Mouse (Mus musculus) CH12.LX (cell line): ENCODE results near the gene Abhd15. TPM values are rescaled to one million over a fixed set of nuclear protein-coding genes. Genes with fewer than 3 reads are reported as not detected.
A peak's percentile ranks its signal among the peaks of the same experiment; 100 is the strongest.

Experiments used
- DNase-seq: peaks from one replicate; pipeline ENCODE4 v3.0.0-alpha.2; 2013; ENCODE audit errors: extremely low read depth
- H3K27ac ChIP-seq: 2 replicates; pipeline ENCODE4 v1.5.1; 2012; ENCODE audit warnings: low read depth, mild to moderate bottlenecking, control low read depth, moderate library complexity; ENCODE audit not compliant: insufficient read depth
- H3K27me3 ChIP-seq: replicated peaks from 2 replicates; pipeline ENCODE3; 2012; ENCODE audit warnings: inconsistent platforms
- H3K36me3 ChIP-seq, 2 experiments: replicated peaks in 1 of 2; 2 replicates each; pipeline versions ENCODE3 to v1.6.1; 2012; ENCODE audit warnings: inconsistent platforms in 1 of 2, low read length in 1 of 2, mild to moderate bottlenecking in 1 of 2, mixed read lengths in 1 of 2, moderate library complexity in 1 of 2; ENCODE audit not compliant: control insufficient read depth in 1 of 2, insufficient read depth in 1 of 2
- H3K4me1 ChIP-seq, 2 experiments: 2 replicates each; pipeline ENCODE4 v1.6.1; 2012; ENCODE audit warnings: inconsistent platforms in 1 of 2, moderate library complexity in 1 of 2; ENCODE audit not compliant: insufficient read depth in 2 of 2, control insufficient read depth in 1 of 2
- H3K4me2 ChIP-seq: 2 replicates; pipeline ENCODE4 v1.6.1; 2012; ENCODE audit warnings: low read depth, mild to moderate bottlenecking, control low read depth; ENCODE audit not compliant: poor library complexity, insufficient read depth, severe bottlenecking
- H3K4me3 ChIP-seq, 3 experiments: fragments of 150-350 bp in 1 of 3; sonication (generic) in 1 of 3; replicated peaks in 1 of 3; 2 replicates each; pipeline versions ENCODE3 to v1.5.1; 2011 to 2012; ENCODE audit warnings: low read depth in 2 of 3, low read length in 2 of 3, mild to moderate bottlenecking in 2 of 3, moderate library complexity in 2 of 3, control low read depth in 1 of 3, improper control_type of control experiment in 1 of 3, inconsistent platforms in 1 of 3, mixed read lengths in 1 of 3; ENCODE audit not compliant: poor library complexity in 1 of 3
- H3K79me2 ChIP-seq: replicated peaks from 2 replicates; pipeline ENCODE4 v1.6.1; 2012; ENCODE audit warnings: mild to moderate bottlenecking, moderate library complexity; ENCODE audit not compliant: control insufficient read depth, poor library complexity, insufficient read depth, severe bottlenecking; ENCODE audit errors: extremely low read depth
- H3K9ac ChIP-seq: 2 replicates; pipeline ENCODE4 v1.6.1; 2012; ENCODE audit warnings: low read depth, mild to moderate bottlenecking, control low read depth, moderate library complexity; ENCODE audit not compliant: insufficient read depth
- H3K9me3 ChIP-seq: replicated peaks from 2 replicates; pipeline ENCODE3; 2012; ENCODE audit warnings: low read length, inconsistent platforms, mixed read lengths
- BHLHE40 ChIP-seq: IDR thresholded peaks from 2 replicates; pipeline ENCODE4 v1.6.1; 2011; ENCODE audit warnings: mild to moderate bottlenecking, low read depth, low read length, improper control_type of control experiment
- CHD2 ChIP-seq: IDR thresholded peaks from 2 replicates; pipeline ENCODE4 v1.6.1; 2011; ENCODE audit warnings: low read length, improper control_type of control experiment
- E2F4 ChIP-seq: IDR thresholded peaks from 2 replicates; pipeline ENCODE4 v1.6.1; 2011; ENCODE audit warnings: low read depth, low read length, improper control_type of control experiment; ENCODE audit not compliant: insufficient replicate concordance
- ELF1 ChIP-seq: IDR thresholded peaks from 2 replicates; pipeline ENCODE4 v1.6.1; 2014; ENCODE audit warnings: low read depth, mild to moderate bottlenecking, inconsistent platforms, low read length, improper control_type of control experiment
- ETS1 ChIP-seq: conservative IDR thresholded peaks from 2 replicates; pipeline ENCODE4 v1.6.1; 2012; ENCODE audit warnings: low read depth, mild to moderate bottlenecking, inconsistent platforms, low read length, improper control_type of control experiment, moderate library complexity
- GABPA ChIP-seq: IDR thresholded peaks from 2 replicates; pipeline ENCODE4 v1.6.1; 2012; ENCODE audit warnings: low read depth, low read length, improper control_type of control experiment, inconsistent platforms; ENCODE audit not compliant: insufficient replicate concordance
- IRF4 ChIP-seq: IDR thresholded peaks from 2 replicates; pipeline ENCODE4 v1.6.1; 2014; ENCODE audit warnings: low read depth, mild to moderate bottlenecking, inconsistent platforms, low read length, improper control_type of control experiment
- JUN ChIP-seq: IDR thresholded peaks from 2 replicates; pipeline ENCODE4 v1.6.1; 2011; ENCODE audit warnings: low read depth, mild to moderate bottlenecking, low read length, improper control_type of control experiment, moderate library complexity; ENCODE audit not compliant: insufficient read depth
- KAT2A ChIP-seq: IDR thresholded peaks from 2 replicates; pipeline ENCODE4 v1.6.1; 2012; ENCODE audit warnings: low read length, improper control_type of control experiment, inconsistent platforms; ENCODE audit not compliant: insufficient replicate concordance
- MAFK ChIP-seq: IDR thresholded peaks from 2 replicates; pipeline ENCODE4 v1.6.1; 2011; ENCODE audit warnings: low read length, improper control_type of control experiment; ENCODE audit not compliant: insufficient replicate concordance
- MAX ChIP-seq: IDR thresholded peaks from 2 replicates; pipeline ENCODE4 v1.6.1; 2011; ENCODE audit warnings: low read length, improper control_type of control experiment
- MEF2A ChIP-seq: IDR thresholded peaks from 2 replicates; pipeline ENCODE4 v1.6.1; 2014; ENCODE audit warnings: low read depth, mild to moderate bottlenecking, inconsistent platforms, low read length, improper control_type of control experiment, borderline replicate concordance
- MXI1 ChIP-seq: IDR thresholded peaks from 2 replicates; pipeline ENCODE4 v1.6.1; 2011; ENCODE audit warnings: mild to moderate bottlenecking, low read depth, low read length, improper control_type of control experiment
- MYC ChIP-seq: IDR thresholded peaks from 2 replicates; pipeline ENCODE4 v1.6.1; 2011; ENCODE audit warnings: low read depth, mild to moderate bottlenecking, improper control_type of control experiment, low read length
- NRF1 ChIP-seq: IDR thresholded peaks from 2 replicates; pipeline ENCODE4 v1.6.1; 2014; ENCODE audit warnings: low read depth, mild to moderate bottlenecking, inconsistent platforms, low read length, improper control_type of control experiment, moderate library complexity
- PAX5 ChIP-seq: IDR thresholded peaks from 2 replicates; pipeline ENCODE4 v1.6.1; 2012; ENCODE audit warnings: low read length, inconsistent platforms, mixed read lengths
- RAD21 ChIP-seq: IDR thresholded peaks from 2 replicates; pipeline ENCODE4 v1.6.1; 2011; ENCODE audit warnings: low read depth, mild to moderate bottlenecking, low read length, improper control_type of control experiment, moderate library complexity
- RCOR1 ChIP-seq: conservative IDR thresholded peaks from 2 replicates; pipeline ENCODE4 v1.6.1; 2012; ENCODE audit warnings: low read depth, mild to moderate bottlenecking, inconsistent platforms, low read length, improper control_type of control experiment
- TBP ChIP-seq: conservative IDR thresholded peaks from 2 replicates; pipeline ENCODE4 v1.6.1; 2011; ENCODE audit warnings: low read depth, low read length, improper control_type of control experiment
- TCF12 ChIP-seq: IDR thresholded peaks from 2 replicates; pipeline ENCODE4 v1.6.1; 2014; ENCODE audit warnings: low read depth, mild to moderate bottlenecking, inconsistent platforms, low read length, improper control_type of control experiment
- USF2 ChIP-seq: conservative IDR thresholded peaks from 2 replicates; pipeline ENCODE4 v1.6.1; 2011; ENCODE audit warnings: low read depth, low read length, improper control_type of control experiment
- ZKSCAN1 ChIP-seq: IDR thresholded peaks from 2 replicates; pipeline ENCODE4 v1.6.1; 2012; ENCODE audit warnings: low read depth, inconsistent platforms, low read length, improper control_type of control experiment, borderline replicate concordance
- ZMIZ1 ChIP-seq: IDR thresholded peaks from 2 replicates; pipeline ENCODE4 v1.6.1; 2012; ENCODE audit warnings: low read depth, mild to moderate bottlenecking, inconsistent platforms, low read length, improper control_type of control experiment
- ZNF384 ChIP-seq: IDR thresholded peaks from 2 replicates; pipeline ENCODE4 v1.6.1; 2012; ENCODE audit warnings: low read depth, low read length, improper control_type of control experiment, inconsistent platforms
- dilution Hi-C: fragments of 300-500 bp; cut with MboI; formaldehyde crosslinking; loops from 2 replicates; pipeline ENCODE4 v1.14.3; 2020; ENCODE audit warnings: low sequenced_read_pairs; ENCODE audit not compliant: extremely low pct_unique_long_range_greater_than_20kb, extremely low pct_ligation_motif_present
- in situ Hi-C: fragments of 300-500 bp; cut with MboI; formaldehyde crosslinking; loops from 3 replicates; pipeline ENCODE4 v1.14.3; 2019; ENCODE audit warnings: low sequenced_read_pairs, low pct_ligation_motif_present, low pct_unique_long_range_greater_than_20kb, mixed read lengths
- polyA plus RNA-seq: library from polyadenylated mRNA; unstranded; fragments of >175 nt; gene quantifications from 2 replicates; pipeline ENCODE4 v1.2.1, GENCODE M21; 2012; ENCODE audit warnings: low read depth; ENCODE audit not compliant: insufficient read length
- total RNA-seq, 2 experiments: library from RNA; depleted of rRNA; stranded (reverse); fragments of 300-350 nt in 1 of 2; fragments of >200 nt in 1 of 2; gene quantifications; 2 replicates each; pipeline ENCODE4 v1.2.3; 2012 to 2014

Abhd15 gene
- total and polyA plus RNA-seq, 3 experiments, result 0.11 to 0.38 (median 0.23) TPM

DNA sequence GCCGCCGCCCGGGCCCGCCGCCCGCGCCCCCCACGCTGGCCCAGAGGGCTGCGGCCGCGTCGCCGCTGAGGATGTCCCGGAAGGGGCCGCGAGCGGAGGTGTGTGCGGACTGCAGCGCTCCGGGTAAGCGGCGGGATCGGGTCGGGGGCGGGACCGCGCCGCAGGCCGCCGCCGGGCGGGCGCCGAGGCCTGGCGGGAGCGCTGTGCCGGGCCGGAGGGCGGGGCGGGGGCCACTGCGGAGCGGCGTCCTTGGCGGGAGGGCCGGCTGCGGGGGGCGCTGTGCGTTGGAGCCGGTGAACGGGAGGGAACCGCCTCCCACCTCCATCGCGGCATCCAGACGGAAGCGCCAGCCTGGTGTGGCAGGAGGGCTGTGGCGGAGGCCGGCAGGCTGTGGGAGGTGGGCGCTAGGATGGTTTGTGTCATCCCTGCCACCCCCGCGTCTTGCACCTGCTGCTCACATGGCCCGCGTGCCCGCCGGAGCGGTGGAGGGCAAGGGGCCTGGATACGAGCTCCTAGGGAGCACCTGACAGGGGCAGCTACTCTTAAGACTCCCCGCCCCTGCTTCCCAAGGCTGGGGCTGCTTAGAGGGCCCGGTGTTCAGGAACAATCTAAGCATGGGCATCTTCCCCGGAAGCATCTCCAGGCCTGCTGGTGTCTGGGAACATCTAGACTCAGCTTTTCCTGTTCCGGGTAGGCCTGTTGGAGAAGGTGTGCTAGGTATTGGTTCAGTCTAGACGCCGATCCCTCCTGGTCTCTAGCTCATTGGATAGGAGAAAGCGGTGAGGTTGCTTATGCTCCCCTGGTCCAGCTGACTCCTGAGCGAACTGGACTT, 21.2 kb upstream of the Abhd15 start, which contains the start of gene Git1 (continued):
- TF ChIP-seq JUN, result no peak
- no peak for TF ChIP-seq ZMIZ1
- no peak for TF ChIP-seq IRF4
- TF ChIP-seq TCF12, result no peak; the same call in 1 of the 2 replicates
- no peak; the same call in 1 of the 2 replicates for TF ChIP-seq MEF2A
- TF ChIP-seq KAT2A, result no peak
- no peak for TF ChIP-seq NRF1
- TF ChIP-seq ZNF384, result no peak
- no peak for TF ChIP-seq CHD2
- TF ChIP-seq MAFK, result no peak
- no peak for TF ChIP-seq TBP
- TF ChIP-seq MAX, result no peak
- no peak for TF ChIP-seq GABPA
- no peak for TF ChIP-seq ETS1
- TF ChIP-seq E2F4, result no peak
- peak; percentile 71 for TF ChIP-seq BHLHE40
- TF ChIP-seq ELF1, result peak; percentile 39
- TF ChIP-seq USF2, result no peak
- TF ChIP-seq MXI1, result no peak; the same call in 1 of the 2 replicates
- TF ChIP-seq ZKSCAN1, result no peak

DNA sequence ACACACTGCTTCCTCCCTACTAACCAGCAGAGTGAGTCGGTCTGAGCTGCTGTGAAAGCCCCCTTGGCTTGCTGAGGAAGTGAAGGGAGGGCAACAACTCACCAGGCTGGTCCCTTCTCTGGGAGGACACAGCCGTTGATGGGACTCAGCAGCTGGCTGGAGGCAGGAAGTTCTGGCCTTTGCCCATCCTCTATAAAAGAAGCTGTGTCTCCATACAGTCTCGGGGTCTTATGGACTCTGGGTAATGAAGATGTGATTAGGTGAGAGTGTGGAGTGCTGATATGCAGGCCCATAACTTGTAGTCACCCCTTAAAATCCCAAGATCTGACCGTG, 20.6 kb upstream of the Abhd15 start:
- TF ChIP-seq PAX5, result no peak
- TF ChIP-seq ZNF384, result no peak
- TF ChIP-seq RCOR1, result no peak
- TF ChIP-seq KAT2A, result no peak
- TF ChIP-seq MYC, result no peak
- TF ChIP-seq RAD21, result no peak
- no peak for TF ChIP-seq TBP
- no peak for TF ChIP-seq JUN
- no peak for TF ChIP-seq ZKSCAN1
- TF ChIP-seq ETS1, result no peak
- TF ChIP-seq, all 38 proteins: peak for 0
- peak overlapping the region; percentile 95 for H3K9ac ChIP-seq
- peaks cover 34% of the 10 kb centered on the region for H3K79me2 ChIP-seq
- peaks cover 2 to 32% of the 10 kb centered on the region in 2 experiments for H3K36me3 ChIP-seq
- H3K4me1 ChIP-seq, result peaks cover 19 to 66% of the 10 kb centered on the region in 2 experiments
- H3K9me3 ChIP-seq, result no peaks in the 10 kb centered on the region
- no peak overlapping the region; the same call in 1 of the 2 replicates for H3K27ac ChIP-seq
- H3K4me2 ChIP-seq, result peak overlapping the region; percentile 86
- H3K27me3 ChIP-seq, result peaks cover 15% of the 10 kb centered on the region
- in situ Hi-C loops, result no loop called here
- dilution Hi-C loops, result no loop called here
- no peak for DNase-seq
- peak overlapping the region; percentile 83 to 99 (median 84) for H3K4me3 ChIP-seq
